Comparison of ENCODE assay signal across 19 mouse cellular contexts in genomic region chr7:51221351-51221750, GRCm38 (mm10).
A peak's percentile ranks its signal among the peaks of the same experiment; 100 is the strongest.
DNase-seq lines count a peak whose midpoint lies in the region; ATAC-seq lines count a peak whose summit lies in the region.
"Had no signal": no experiment of that assay in that cellular context is flagged by ENCODE, and none has a peak within 500 bp of the region (broad histone marks: within the 10 kb centered on the region; RNA-seq: fewer than 3 reads in every experiment).

No protein-coding gene starts in this region.

- peak; percentile 17 to 60 for DNase-seq in layer of hippocampus, postnatal 14 days (ENCODE audit: low spot score in 2 of 2)
- no peak for DNase-seq in layer of hippocampus, adult 11-12 months (ENCODE audit: low spot score)
- peak; percentile 73 for DNase-seq in cerebellum, adult 11-12 months
- peak; percentile 78 for DNase-seq in cerebellum, adult 9-11 months
- no peak for DNase-seq in frontal cortex, postnatal 14 days (ENCODE audit: low spot score in 2 of 2)
- no peak for DNase-seq in kidney, adult 11 months
- DNase-seq: adrenal gland, adult 8-10 months; gastrocnemius, adult 2 months; gastrocnemius, postnatal 36 days; heart, adult 2 months; kidney, adult 9 months; kidney, postnatal 14 days; lung, embryonic 14.5 days; lung, postnatal 14 days had no signal

- ATAC-seq in cerebellum, adult (ENCODE audit: insufficient number of reproducible peaks, low FRiP score, low TSS enrichment) = peak; percentile 79
- no peak for ATAC-seq in megakaryocyte progenitor cell, adult 5-6 weeks (replicated peaks; ENCODE audit: poor library complexity)
- ATAC-seq: activated CD4-positive, CD25-positive, alpha-beta regulatory T cell, adult 4 months; forebrain, embryonic 14.5 days; intestine, embryonic 16.5 days had no signal

Comparison
In these comparisons a context has a peak if more than half of its experiments do, and no peak if none do; other contexts are left out.
1. DNase-seq: peak in layer of hippocampus, postnatal 14 days (2 of 2), cerebellum, adult 11-12 months (single experiment) and cerebellum, adult 9-11 months (single experiment); none in layer of hippocampus, adult 11-12 months (single experiment), frontal cortex, postnatal 14 days (0 of 2) and kidney, adult 11 months (single experiment).